Mouse (Mus musculus) urinary bladder, adult 18-20 months (tissue): ENCODE measurements around the gene Vmn1r215.
"Not testable (repeated sequence)": the region's sequence is repeated elsewhere in the genome, so short reads cannot be mapped to it uniquely, and the experiment has no call there.

Experiments
- DNase-seq, 2 experiments: peaks; one replicate each; pipeline ENCODE4 v3.0.0; 2022; ENCODE audit warnings: low spot score in 2 of 2, mixed read lengths in 2 of 2

The Vmn1r215 gene

DNA sequence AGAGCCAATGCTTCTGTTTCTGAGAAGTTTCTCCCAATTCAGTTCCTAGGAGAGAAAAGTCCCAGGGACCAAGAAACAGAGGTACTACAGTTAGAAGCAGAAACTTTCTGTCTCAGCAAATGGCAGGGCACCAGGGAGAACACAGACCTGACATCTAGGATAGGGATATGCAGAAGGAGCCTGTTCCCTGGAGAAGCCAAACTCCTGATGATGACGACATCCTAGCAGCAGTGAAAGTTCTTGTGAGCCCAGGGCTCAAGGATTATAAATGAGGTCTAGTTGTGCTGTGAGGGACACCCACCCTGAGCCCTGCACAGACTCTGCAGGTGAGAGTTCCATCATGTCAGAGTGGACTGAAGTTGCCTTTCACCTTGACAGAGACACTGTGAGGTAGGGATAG is at the start of gene Vmn1r215:
Vmn1r215 (plus strand) TSS at position 301 of the 400 bp plus-strand sequence.
- no peak for DNase-seq

DNA sequence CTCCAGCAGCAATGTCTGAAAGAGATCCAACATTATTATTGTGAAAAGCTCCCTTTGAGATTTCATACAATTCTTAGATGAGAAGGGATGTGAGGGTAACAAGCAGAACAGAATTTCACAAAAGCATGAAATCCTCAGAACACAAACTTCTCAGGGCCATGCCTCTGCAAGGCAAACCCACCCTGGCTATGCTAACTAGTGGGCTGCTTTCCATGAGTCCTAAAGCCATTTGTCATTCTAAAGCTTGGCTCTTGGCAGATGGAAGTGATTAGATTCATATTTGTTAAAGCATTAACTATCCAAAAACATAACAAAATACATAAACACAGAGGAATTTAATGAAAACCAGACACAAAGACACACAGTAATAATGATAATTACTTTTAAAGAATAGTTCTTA is 49.7 kb upstream of the Vmn1r215 start:
- DNase-seq: no peak

DNA sequence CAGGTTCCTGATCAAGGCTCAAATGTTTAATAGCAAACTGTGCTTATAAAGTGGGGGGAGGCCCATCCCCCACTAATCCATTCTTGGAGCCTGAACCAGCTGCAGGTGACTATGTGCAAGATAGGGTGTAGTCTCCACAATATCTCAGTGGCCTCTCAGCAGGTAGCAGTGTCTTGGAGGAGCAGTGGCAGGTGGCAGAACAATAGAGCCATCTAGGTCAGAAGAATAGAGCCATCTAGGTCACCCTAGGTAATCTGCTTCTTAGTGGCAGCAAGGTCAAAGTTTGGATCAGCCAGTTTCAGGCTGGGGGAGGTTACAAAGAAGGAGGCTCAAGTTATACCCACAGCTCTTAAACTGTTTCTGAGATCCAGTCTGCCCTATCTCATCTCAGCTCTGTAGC is 43.0 kb upstream of the Vmn1r215 start:
- no peak for DNase-seq

DNA sequence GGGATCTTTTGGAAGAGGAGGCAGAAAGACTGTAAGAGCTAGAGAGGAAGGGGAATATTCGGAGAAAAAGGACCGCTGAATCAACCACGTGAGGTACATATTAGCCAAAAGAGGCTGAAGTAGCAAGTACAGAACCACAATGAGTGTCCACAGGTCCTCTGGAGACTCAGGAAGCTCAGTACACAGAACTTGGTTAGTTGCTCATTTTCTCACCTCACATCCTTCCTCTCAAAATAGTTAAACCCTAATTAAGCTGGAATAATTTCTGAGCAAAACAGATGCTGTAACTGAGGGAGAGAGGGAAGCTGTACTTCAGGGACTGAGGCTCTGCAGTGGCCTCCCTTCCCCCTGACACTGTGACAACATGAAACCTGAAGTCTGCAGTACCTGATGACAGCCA is 37.7 kb upstream of the Vmn1r215 start, which contains the start of gene Vmn1r214:
Vmn1r214 (plus strand) TSS at position 301 of the 400 bp plus-strand sequence.
- DNase-seq: no peak

DNA sequence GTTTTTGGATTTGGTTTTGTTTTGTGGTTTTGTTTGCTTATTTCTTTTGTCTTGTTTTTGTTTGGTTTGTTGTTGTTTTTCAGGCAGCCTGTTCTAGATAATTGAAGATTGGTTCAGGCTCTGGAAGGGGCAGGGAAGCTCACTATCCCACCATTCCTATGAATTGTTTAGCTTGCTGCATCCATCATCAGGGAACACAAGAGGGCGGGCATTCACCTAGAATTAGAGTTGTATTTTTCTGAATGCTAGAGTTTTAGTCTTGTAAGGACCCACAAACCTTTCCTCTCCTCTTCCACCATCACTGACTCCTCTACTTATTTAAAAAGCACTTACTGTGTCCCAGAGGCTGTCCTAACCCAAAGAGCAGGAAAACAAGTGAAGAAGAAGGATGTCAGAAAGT is 10.0 kb upstream of the Vmn1r215 start:
- DNase-seq: no peak

DNA sequence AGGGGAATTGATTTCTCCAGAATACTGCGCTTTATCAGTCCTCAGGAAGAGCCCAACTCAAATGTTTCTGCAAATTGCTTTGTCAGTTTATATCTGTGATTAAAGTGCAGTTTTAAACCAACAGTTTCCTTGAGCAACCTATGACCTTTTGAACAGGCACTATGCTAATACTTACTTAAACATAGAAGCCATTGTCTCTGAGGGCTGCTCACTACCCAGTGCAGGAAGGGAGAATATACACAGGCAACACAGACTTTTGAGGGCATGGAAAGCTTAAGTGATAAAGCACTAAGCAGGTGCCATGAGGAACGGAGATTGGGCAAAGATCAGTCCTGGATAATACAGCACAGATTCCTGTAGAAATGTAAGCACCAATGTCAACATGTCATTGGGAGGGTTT is 1.5 kb downstream of the Vmn1r215 start:
- no peak for DNase-seq

DNA sequence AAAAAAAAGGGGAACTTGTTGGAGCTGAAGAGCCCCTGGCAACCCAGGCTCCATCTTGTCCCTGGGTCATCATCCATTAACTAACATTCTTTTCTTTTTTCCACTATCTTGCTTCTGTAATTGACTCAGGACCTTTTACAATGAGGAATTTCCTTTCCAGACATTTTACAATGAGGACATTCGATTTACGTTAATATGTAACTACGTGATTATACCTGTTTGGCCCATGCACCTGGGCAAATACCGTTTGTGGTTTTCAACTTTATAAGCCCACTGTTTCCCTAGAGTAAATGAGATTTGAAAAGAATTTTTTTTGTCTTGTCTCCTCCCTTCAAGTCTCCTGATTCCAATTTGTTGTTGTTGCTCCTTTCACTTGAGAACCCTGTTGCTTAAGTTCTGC is 26.6 kb downstream of the Vmn1r215 start:
- no peak for DNase-seq

DNA sequence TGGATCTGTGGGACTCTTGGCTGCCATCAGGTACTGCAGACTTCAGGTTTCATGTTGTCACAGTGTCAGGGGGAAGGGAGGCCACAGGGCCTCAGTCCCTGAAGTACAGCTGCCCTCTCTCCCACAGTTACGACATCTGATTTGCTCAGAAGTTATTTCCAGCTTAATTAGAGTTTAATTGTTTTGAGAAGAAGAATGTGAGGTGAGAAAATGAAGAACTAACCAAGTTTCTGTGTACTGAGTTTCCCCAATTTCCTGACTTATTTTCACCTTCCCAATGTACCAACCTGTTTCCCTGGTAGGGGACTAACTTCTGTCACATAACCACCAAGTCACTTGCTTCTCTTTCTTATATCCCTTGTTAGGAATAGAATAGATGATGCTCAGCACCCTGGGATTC is 50.3 kb downstream of the Vmn1r215 start, which contains the start of gene Vmn1r217:
Vmn1r217 (minus strand) TSS at position 101 of the 400 bp plus-strand sequence.
- not testable (repeated sequence) for DNase-seq

DNA sequence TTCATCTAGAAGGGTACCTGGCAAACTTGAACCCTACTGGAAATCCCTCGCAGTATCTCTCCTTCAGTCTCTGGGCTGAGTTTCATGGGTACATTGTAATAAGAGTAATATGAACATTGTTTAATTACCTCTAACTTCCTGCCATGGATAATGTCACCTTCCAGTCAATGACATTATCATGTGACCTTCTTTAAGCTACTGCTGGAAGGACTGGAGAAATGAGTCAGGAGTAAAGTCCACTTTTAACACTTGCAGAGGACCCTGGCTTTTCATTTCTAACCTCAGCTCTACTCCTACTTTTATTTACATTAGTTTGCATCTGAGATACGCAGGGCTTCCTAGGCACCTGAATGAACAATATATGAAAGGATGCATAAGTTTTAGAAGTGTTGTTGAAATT is 52.8 kb downstream of the Vmn1r215 start:
- no peak for DNase-seq
